Mouse (Mus musculus) testis, postnatal 14 days (tissue): ENCODE data around the gene Plcl2.
"Not testable (repeated sequence)": the region's sequence is repeated elsewhere in the genome, so short reads cannot be mapped to it uniquely, and the experiment has no call there.

Experiments used
- DNase-seq: peaks from one replicate; pipeline ENCODE4 v3.0.0; 2021; ENCODE audit warnings: low spot score

Gene Plcl2

DNA sequence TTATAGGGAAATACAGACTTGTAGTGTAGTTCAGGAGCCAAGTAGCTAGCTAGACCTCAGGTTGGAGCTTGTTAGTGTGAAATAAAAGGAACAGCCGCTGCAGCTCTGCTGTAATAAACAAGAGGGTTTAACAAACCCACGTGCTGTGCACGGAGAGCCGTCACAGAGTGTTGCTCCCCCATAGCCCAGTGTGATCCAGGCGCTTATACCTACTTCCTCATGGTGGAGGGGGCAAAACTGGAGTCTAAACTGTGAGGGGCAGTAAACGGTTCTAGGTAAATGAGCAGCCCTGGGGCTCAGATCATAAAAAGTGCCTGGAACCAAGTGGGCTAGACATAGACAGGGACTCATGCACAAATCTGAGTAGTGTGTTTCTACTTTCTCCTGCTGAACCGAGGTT is 165.4 kb downstream of the Plcl2 start:
- DNase-seq = no peak

DNA sequence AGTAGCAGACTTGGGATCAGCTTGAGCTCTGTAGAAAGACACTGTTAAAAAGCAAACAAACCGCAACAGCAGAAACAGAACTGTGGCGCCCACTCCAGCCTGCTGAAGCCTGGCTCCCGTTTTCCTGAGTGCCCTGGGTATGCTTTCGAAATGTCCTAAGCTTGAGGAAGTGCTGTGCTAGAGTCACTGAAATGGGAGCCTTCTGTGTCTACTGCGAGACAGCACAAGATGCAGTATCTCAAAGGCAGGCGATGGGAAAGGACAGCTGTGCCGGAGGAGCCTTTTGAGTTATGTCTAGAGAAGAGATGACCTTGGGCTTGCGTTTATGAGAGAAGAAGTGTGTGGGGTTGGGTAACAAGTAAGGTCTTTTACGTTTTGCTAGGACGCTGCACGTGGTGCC is 166.0 kb downstream of the Plcl2 start:
- no peak for DNase-seq

DNA sequence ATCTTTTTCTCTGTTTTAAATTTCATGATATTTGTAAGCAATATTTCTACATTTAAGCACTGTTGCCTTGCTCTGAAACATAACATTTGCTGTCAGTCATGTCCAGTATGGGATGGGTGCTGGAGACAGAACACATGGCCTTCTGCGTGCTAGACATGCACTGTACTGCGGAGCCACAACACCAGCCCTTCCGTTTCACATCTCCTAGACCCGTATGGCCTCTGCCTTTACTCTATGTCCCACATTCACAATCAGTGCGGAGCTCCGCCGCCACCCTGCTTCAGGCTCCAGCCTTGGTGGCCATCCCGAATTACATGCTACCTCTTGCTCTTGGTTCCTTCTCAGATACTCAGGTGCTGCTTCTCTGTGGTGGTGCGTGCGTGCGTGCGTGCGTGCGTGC is 168.1 kb downstream of the Plcl2 start:
- no peak for DNase-seq

- DNase-seq = peak; percentile 19
Observed at GRCm38 (mm10) chr17:50677978-50678712, 168.9 kb downstream of the Plcl2 start.

DNA sequence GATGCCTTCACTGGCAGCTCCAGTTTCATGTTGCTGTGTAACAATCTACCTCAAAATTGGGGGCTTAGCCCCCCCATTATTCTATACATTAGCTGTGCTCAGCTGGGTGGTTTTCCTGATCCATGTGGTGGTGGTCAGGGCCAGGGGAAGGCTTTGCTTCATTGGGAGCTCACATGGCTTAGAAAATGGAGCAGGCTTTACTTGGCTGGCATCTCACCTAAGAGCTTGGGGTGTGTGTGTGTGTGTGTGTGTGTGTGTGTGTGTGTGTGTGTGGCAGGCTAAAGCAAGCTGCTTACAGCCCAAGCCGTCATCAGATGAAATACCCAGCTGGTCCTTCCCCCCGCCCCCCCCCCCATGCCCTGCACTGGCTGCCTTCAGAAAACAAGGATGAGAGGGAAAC is 169.5 kb downstream of the Plcl2 start:
- DNase-seq = no peak

- DNase-seq = no peak
Observed at GRCm38 (mm10) chr17:50679613-50680534, 170.7 kb downstream of the Plcl2 start.

DNA sequence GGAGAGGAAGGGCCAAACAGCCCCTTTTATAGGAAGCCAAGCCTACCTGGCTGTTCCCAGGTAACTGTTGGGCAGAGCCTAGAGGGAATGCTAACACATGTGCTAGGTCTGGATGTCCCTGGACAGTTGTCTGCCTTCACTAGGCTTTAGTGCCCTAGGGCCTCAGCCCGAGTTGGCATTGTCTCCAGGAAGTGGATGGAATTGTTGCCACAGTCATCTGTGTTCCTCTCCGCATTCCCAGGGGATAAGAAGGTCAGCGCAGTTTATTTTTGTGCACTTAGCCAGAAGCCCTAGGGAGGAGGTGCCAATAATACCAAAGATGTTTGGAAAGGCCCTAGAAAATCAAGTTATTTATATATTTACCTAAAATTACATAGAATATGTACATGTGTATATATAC is 173.5 kb downstream of the Plcl2 start:
- DNase-seq = no peak

- no peak for DNase-seq
Observed at GRCm38 (mm10) chr17:50684960-50685645, 175.9 kb downstream of the Plcl2 start.

GRCm38 (mm10) chr17:50687670-50688069 is 178.5 kb downstream of the Plcl2 start:
- no peak for DNase-seq

- no peak for DNase-seq
Observed at GRCm38 (mm10) chr17:50688135-50688534, 178.9 kb downstream of the Plcl2 start.

DNA sequence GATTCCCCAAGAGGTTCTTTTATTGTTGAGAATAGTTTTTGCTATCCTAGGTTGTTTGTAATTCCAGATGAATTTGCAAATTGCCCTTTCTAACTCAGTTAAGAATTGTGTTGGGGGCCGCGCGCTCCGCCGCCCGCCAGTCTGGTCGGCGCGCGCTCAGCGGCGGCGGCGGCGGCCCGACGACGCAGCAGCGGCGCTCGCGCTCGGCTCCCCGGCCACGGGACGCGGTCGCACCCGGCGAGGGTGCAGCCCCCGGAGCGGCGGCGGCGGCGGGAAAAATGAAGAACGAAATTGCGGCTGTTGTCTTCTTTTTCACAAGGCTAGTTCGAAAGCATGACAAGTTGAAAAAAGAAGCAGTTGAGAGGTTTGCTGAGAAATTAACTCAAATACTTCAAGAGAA is 189.2 kb downstream of the Plcl2 start:
- not testable (repeated sequence) for DNase-seq

GRCm38 (mm10) chr17:50710497-50711222 is 201.5 kb downstream of the Plcl2 start:
- DNase-seq = no peak

DNA sequence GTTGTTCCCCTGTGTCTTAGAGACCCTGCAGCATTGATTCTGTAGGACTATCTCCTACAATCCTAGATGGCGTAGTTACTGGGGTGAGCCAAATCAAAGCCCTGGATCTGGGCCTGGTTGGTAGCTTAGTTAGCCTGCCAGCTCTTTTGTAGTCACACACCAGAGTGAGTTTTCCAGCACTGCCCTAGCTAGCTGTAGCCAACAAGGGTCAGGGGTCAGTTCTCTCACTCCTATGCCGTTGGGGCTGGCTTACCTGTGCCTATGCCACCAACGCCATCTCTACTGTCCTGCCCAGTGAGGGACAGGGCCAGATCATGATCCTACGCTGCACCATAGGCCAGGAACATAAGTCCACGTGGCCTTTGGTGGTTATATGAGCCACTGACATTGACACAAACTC is 208.4 kb downstream of the Plcl2 start:
- no peak for DNase-seq

- DNase-seq = no peak
Observed at GRCm38 (mm10) chr17:50724376-50724775, 215.2 kb downstream of the Plcl2 start.

GRCm38 (mm10) chr17:50726265-50726664 is 217.1 kb downstream of the Plcl2 start:
- DNase-seq = no peak

- no peak for DNase-seq
Observed at GRCm38 (mm10) chr17:50729031-50729430, 219.8 kb downstream of the Plcl2 start.

DNA sequence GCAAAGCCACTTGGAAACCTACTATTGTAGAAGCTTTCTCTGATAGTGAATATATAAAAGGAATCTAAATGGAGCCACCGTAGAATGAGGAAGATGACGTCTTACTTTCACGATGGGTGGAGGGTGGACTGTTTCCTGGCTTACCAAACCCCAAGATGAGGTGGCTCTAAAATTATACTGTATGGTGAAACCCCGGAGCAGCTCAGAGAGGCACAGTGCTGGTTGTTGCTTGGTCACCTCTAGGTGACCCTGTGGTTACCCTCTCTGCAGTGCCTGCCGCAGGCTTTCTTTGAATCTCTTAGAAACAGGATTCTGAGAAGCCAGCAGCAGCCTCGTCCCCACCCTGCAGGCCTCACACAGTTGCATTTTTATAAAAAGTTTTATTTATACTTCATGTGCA is 220.4 kb downstream of the Plcl2 start:
- no peak for DNase-seq

- DNase-seq = no peak
Observed at GRCm38 (mm10) chr17:50730896-50731295, 221.7 kb downstream of the Plcl2 start.

GRCm38 (mm10) chr17:50731876-50732275 is 222.7 kb downstream of the Plcl2 start:
- no peak for DNase-seq

DNA sequence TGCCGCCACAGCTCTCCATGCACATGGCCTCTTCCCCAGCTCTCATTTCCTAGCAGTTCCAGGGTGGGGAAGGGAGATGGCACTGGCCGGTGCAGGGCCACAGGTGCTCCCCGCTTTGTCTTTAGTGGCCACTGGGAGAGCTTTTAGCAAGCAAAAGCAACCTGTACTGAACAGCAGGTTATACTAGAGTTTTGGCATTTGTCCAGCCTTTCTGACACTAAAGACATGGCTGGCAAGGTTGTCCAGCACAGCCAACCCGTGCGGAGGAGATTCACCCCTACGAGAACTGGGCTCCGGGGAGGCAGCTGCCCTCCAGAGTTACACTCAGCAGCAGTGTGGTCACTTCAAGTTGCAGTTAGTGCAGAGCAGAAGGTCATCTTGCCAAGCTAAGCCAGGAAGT is 224.2 kb downstream of the Plcl2 start:
- no peak for DNase-seq

GRCm38 (mm10) chr17:50734781-50735180 is 225.6 kb downstream of the Plcl2 start:
- no peak for DNase-seq

GRCm38 (mm10) chr17:50735382-50735954 is 226.3 kb downstream of the Plcl2 start:
- peak; percentile 47 for DNase-seq
